Mouse (Mus musculus) fibroblast of lung, adult 2 months (primary cell): ENCODE measurements around the gene Flt3l.
"Not testable (repeated sequence)": the region's sequence is repeated elsewhere in the genome, so short reads cannot be mapped to it uniquely, and the experiment has no call there.

ENCODE experiments used
- DNase-seq: peaks from one replicate; pipeline ENCODE4 v3.0.0-alpha.2; 2011; ENCODE audit warnings: low read depth

The Flt3l gene

GRCm38 (mm10) chr7:45095965-45096364, 40.3 kb downstream of the Flt3l start:
- DNase-seq, result not testable (repeated sequence)

GRCm38 (mm10) chr7:45095367-45095766, 40.9 kb downstream of the Flt3l start:
- no peak for DNase-seq

GRCm38 (mm10) chr7:45094121-45094520, 42.1 kb downstream of the Flt3l start:
- no peak for DNase-seq

GRCm38 (mm10) chr7:45093516-45093905, 42.7 kb downstream of the Flt3l start:
- DNase-seq, result no peak

- DNase-seq, result no peak
These were observed 43.3 kb downstream of the Flt3l start for GRCm38 (mm10) chr7:45092828-45093515.

- peak; percentile 88 for DNase-seq
These were observed 44.2 kb downstream of the Flt3l start, which contains the start of gene Rcn3 for GRCm38 (mm10) chr7:45092048-45092447. TSS of gene Rcn3 (minus strand) at chr7:45092221.

- DNase-seq, result no peak
These were observed 44.9 kb downstream of the Flt3l start for GRCm38 (mm10) chr7:45091001-45091990.

- no peak for DNase-seq
These were observed 45.8 kb downstream of the Flt3l start for GRCm38 (mm10) chr7:45090251-45090977.

- DNase-seq, result no peak
These were observed 47.6 kb downstream of the Flt3l start for GRCm38 (mm10) chr7:45088597-45088996.

- no peak for DNase-seq
These were observed 50.1 kb downstream of the Flt3l start for GRCm38 (mm10) chr7:45086084-45086483.

GRCm38 (mm10) chr7:45083300-45083890, 52.8 kb downstream of the Flt3l start:
- DNase-seq, result no peak

- peak; percentile 56 for DNase-seq
These were observed 53.6 kb downstream of the Flt3l start for GRCm38 (mm10) chr7:45082401-45083299.

GRCm38 (mm10) chr7:45081016-45081415, 55.2 kb downstream of the Flt3l start:
- no peak for DNase-seq

GRCm38 (mm10) chr7:45079856-45080255, 56.4 kb downstream of the Flt3l start:
- DNase-seq, result peak; percentile 67
